In genomic region chr17:88065801-88066646, GRCm38 (mm10) we compare ENCODE assay signal across 8 mouse cellular contexts. TPM values are rescaled to one million over a fixed set of nuclear protein-coding genes. Genes with fewer than 3 reads are reported as not detected.
DNase-seq lines count a peak whose midpoint lies in the region; ATAC-seq and TF ChIP-seq lines count a peak whose summit lies in the region.

No protein-coding gene starts in this region.

- peak; percentile 82 for TF ChIP-seq POLR2A in brain, embryonic 14.5 days (IDR thresholded peaks at IDR 0.05; ENCODE audit: borderline replicate concordance, extremely low read depth, insufficient read depth, insufficient read length, poor library complexity, severe bottlenecking)
- peak; percentile 63; the same call in 1 of the 2 replicates for TF ChIP-seq POLR2A in liver, adult 2 months (IDR thresholded peaks at IDR 0.05; ENCODE audit: extremely low read depth, insufficient read depth, low read length)
- TF ChIP-seq POLR2A in myocyte (IDR thresholded peaks at IDR 0.05; ENCODE audit: insufficient read length, low read depth) = peak; percentile 85

- 1% methylated on average over 29 of the region's 57 CpGs for WGBS in heart, embryonic 11.5 days (ENCODE audit: insufficient replicate concordance)
- WGBS in kidney, embryonic 16.5 days = under 1% methylated on average over 37 of the region's 57 CpGs
- under 1% methylated on average over 46 of the region's 57 CpGs for WGBS in liver, adult 2 months

- H3K36me3 ChIP-seq in C2C12 (ENCODE audit: control insufficient read depth, insufficient read depth) (no peaks in the 10 kb centered on the region), myocyte (ENCODE audit: control insufficient read depth, insufficient read depth) (no peaks in the 10 kb centered on the region)
- H3K36me3 ChIP-seq in erythroblast, embryonic 14.5 days (ENCODE audit: control insufficient read depth) = no peaks in the 10 kb centered on the region
- no peaks in the 10 kb centered on the region for H3K36me3 ChIP-seq in heart, embryonic 11.5 days (ENCODE audit: control insufficient read depth, insufficient read depth, low read length)
- H3K36me3 ChIP-seq in kidney, embryonic 16.5 days (ENCODE audit: insufficient read depth, low read length) = no peaks in the 10 kb centered on the region
- H3K36me3 ChIP-seq in liver, adult 2 months (ENCODE audit: control insufficient read depth, insufficient read depth, low read length) = no peaks in the 10 kb centered on the region
- H3K36me3 ChIP-seq in splenic B cell, adult 2 months (ENCODE audit: control insufficient read depth, insufficient read depth, low read length, poor library complexity, severe bottlenecking) = no peaks in the 10 kb centered on the region

- peaks cover 34% of the 10 kb centered on the region for H3K79me3 ChIP-seq in C2C12 (ENCODE audit: low read depth)

- H3K27me3 ChIP-seq in C2C12 (ENCODE audit: control insufficient read depth, insufficient read depth, insufficient read length) (no peaks in the 10 kb centered on the region), myocyte (ENCODE audit: control insufficient read depth, insufficient read depth, insufficient read length) (no peaks in the 10 kb centered on the region)
- no peaks in the 10 kb centered on the region for H3K27me3 ChIP-seq in erythroblast, embryonic 14.5 days (ENCODE audit: control insufficient read depth)
- H3K27me3 ChIP-seq in heart, embryonic 11.5 days (ENCODE audit: control insufficient read depth, insufficient read depth, low read length) = no peaks in the 10 kb centered on the region
- H3K27me3 ChIP-seq in kidney, embryonic 16.5 days (ENCODE audit: insufficient read depth, low read length) = no peaks in the 10 kb centered on the region
- no peaks in the 10 kb centered on the region for H3K27me3 ChIP-seq in liver, adult 2 months (ENCODE audit: control insufficient read depth, insufficient read depth, low read length)
- H3K27me3 ChIP-seq in splenic B cell, adult 2 months (ENCODE audit: control insufficient read depth, insufficient read depth, low read length, poor library complexity, severe bottlenecking) = no peaks in the 10 kb centered on the region

- peak overlapping the region; percentile 77 for H3K4me2 ChIP-seq in heart, embryonic 11.5 days
- H3K4me2 ChIP-seq in kidney, embryonic 16.5 days (replicated peaks; ENCODE audit: low read depth, low read length) = peak overlapping the region; percentile 73
- H3K4me2 ChIP-seq in myocyte (ENCODE audit: low read depth) = peak overlapping the region; percentile 85

- H3K79me2 ChIP-seq in C2C12 (ENCODE audit: control insufficient read depth, insufficient read depth) (peaks cover 39% of the 10 kb centered on the region), myocyte (ENCODE audit: control insufficient read depth, insufficient read depth) (peaks cover 53% of the 10 kb centered on the region)
- H3K79me2 ChIP-seq in liver, adult 2 months (ENCODE audit: control insufficient read depth, insufficient read depth, low read length) = peaks cover 11% of the 10 kb centered on the region

- H3K4me1 ChIP-seq in erythroblast, embryonic 14.5 days (ENCODE audit: control insufficient read depth) = peaks cover 28% of the 10 kb centered on the region
- peaks cover 6% of the 10 kb centered on the region for H3K4me1 ChIP-seq in heart, embryonic 11.5 days (ENCODE audit: control insufficient read depth, insufficient read depth, low read length)
- H3K4me1 ChIP-seq in kidney, embryonic 16.5 days (ENCODE audit: insufficient read depth, low read length) = peaks cover 9% of the 10 kb centered on the region
- peaks cover 2% of the 10 kb centered on the region; the same call in 1 of the 2 replicates for H3K4me1 ChIP-seq in liver, adult 2 months (ENCODE audit: control insufficient read depth, insufficient read depth, low read length)

- DNase-seq in brain, embryonic 14.5 days (ENCODE audit: low read depth) = peak; percentile 99
- peak; percentile 87 for DNase-seq in liver, adult 2 months (ENCODE audit: extremely low read depth, low read depth, low spot score)
- DNase-seq in splenic B cell, adult 2 months (ENCODE audit: low read depth, low spot score) = peak; percentile 94

- peak overlapping the region; percentile 99 for H3K27ac ChIP-seq in heart, embryonic 11.5 days (ENCODE audit: low read depth, low read length)
- H3K27ac ChIP-seq in kidney, embryonic 16.5 days (ENCODE audit: low read length) = peak overlapping the region; percentile 99
- peak overlapping the region; percentile 75 for H3K27ac ChIP-seq in liver, adult 2 months (replicated peaks; ENCODE audit: insufficient read depth, low read depth, low read length)

- ATAC-seq in heart, embryonic 11.5 days (replicated peaks; ENCODE audit: insufficient number of reproducible peaks, low FRiP score, low TSS enrichment) = peak; percentile 96
- peak; percentile 98 for ATAC-seq in kidney, embryonic 16.5 days (ENCODE audit: low FRiP score, low TSS enrichment)

- H3K4me3 ChIP-seq in C2C12 (ENCODE audit: insufficient read depth, poor library complexity, severe bottlenecking) (peak overlapping the region; percentile 75), myocyte (peak overlapping the region; percentile 90)
- H3K4me3 ChIP-seq in erythroblast, embryonic 14.5 days (replicated peaks) = peak overlapping the region; percentile 94
- peak overlapping the region; percentile 99 for H3K4me3 ChIP-seq in heart, embryonic 11.5 days (ENCODE audit: low read depth, low read length)
- peak overlapping the region; percentile 100 for H3K4me3 ChIP-seq in kidney, embryonic 16.5 days (ENCODE audit: low read length)
- H3K4me3 ChIP-seq in liver, adult 2 months (ENCODE audit: insufficient read depth, low read depth, low read length) = peak overlapping the region; percentile 96

- H3K9ac ChIP-seq in heart, embryonic 11.5 days (ENCODE audit: low read depth, low read length) = peak overlapping the region; percentile 99
- H3K9ac ChIP-seq in kidney, embryonic 16.5 days (replicated peaks; ENCODE audit: low read length) = peak overlapping the region; percentile 100
- H3K9ac ChIP-seq in liver, adult 2 months (ENCODE audit: low read depth, low read length) = peak overlapping the region; percentile 97

- H3K9me3 ChIP-seq in erythroblast, embryonic 14.5 days (ENCODE audit: control insufficient read depth, low read length) = no peaks in the 10 kb centered on the region
- H3K9me3 ChIP-seq in heart, embryonic 11.5 days (replicated peaks; ENCODE audit: control insufficient read depth, low read length) = no peaks in the 10 kb centered on the region
- H3K9me3 ChIP-seq in kidney, embryonic 16.5 days (ENCODE audit: low read length) = no peaks in the 10 kb centered on the region

- TF ChIP-seq CTCF in C2C12 (IDR thresholded peaks at IDR 0.05; ENCODE audit: control insufficient read depth, insufficient read depth, insufficient read length) = no peak
- peak; percentile 59 for TF ChIP-seq CTCF in brain, embryonic 14.5 days (IDR thresholded peaks at IDR 0.05; ENCODE audit: borderline replicate concordance, extremely low read depth, insufficient read depth, insufficient read length)
- TF ChIP-seq CTCF in liver, adult 2 months (IDR thresholded peaks at IDR 0.05; ENCODE audit: low read depth, low read length) = peak; percentile 62

- H3ac ChIP-seq in C2C12 (ENCODE audit: control insufficient read depth, insufficient read length, low read depth) (peak overlapping the region; percentile 99), myocyte (ENCODE audit: control insufficient read depth, insufficient read length) (peak overlapping the region; percentile 99)

TF ChIP-seq in C2C12, 6 proteins besides CTCF, POLR2A, EP300 and RAD21:
- TF ChIP-seq CEBPB (IDR thresholded peaks at IDR 0.05; ENCODE audit: low read depth) (peak; percentile 77), MYOD1 (IDR thresholded peaks at IDR 0.05; ENCODE audit: control insufficient read depth, insufficient read length, low read depth) (no peak)
TF ChIP-seq in C2C12: peak in this region for 1.

TF ChIP-seq in myocyte, 11 proteins besides CTCF, POLR2A, EP300 and RAD21:
- TF ChIP-seq TCF3 (IDR thresholded peaks at IDR 0.05; ENCODE audit: insufficient read length, low read depth) = no peak
- TF ChIP-seq POLR2AphosphoS2 (IDR thresholded peaks at IDR 0.05; ENCODE audit: insufficient read length, low read depth) = peak; percentile 78
- peak; percentile 28 for TF ChIP-seq REST (IDR thresholded peaks at IDR 0.05; ENCODE audit: insufficient read depth, insufficient read length)
- peak; percentile 79; the same call in 1 of the 2 replicates for TF ChIP-seq CEBPB (IDR thresholded peaks at IDR 0.05; ENCODE audit: insufficient read depth, poor library complexity, severe bottlenecking)
- no peak for TF ChIP-seq E2F4 (IDR thresholded peaks at IDR 0.05; ENCODE audit: insufficient read depth)
- peak; percentile 14 for TF ChIP-seq SRF (IDR thresholded peaks at IDR 0.05; ENCODE audit: control insufficient read depth, insufficient read length, low read depth)
- peak in 1 of 3 experiments; percentile 15 for TF ChIP-seq MYOD1 (IDR thresholded peaks at IDR 0.05; ENCODE audit: control insufficient read depth in 1 of 3, insufficient read length in 2 of 3, low read depth in 2 of 3)

RNA-seq across cellular contexts. Expression of gene Fbxo11, which starts 0.9 kb away (rescaled TPM):
- polyA plus RNA-seq in C2C12 (2012; fragmentation: generic; extraction: Trizol) = 9.3 TPM
- polyA plus RNA-seq in brain, embryonic 14.5 days (2012; rRNA removed) = 81.0 and 95.2 TPM in 2 replicates
- polyA plus RNA-seq in erythroblast, embryonic 14.5 days (2012) = 0.16 and 0.17 TPM in 2 replicates
- 17.3 and 17.7 TPM in 2 replicates for polyA plus RNA-seq in heart, embryonic 11.5 days (2014; fragmentation: Nextera tagmentation; extraction: Ambion mirVana)
- 14.8 and 15.6 TPM in 2 replicates for polyA plus RNA-seq in kidney, embryonic 16.5 days (2015; fragmentation: Nextera tagmentation; extraction: Ambion mirVana)
- 16.7 and 17.1 TPM in 2 replicates for total RNA-seq in liver, adult 2 months (2014; rRNA removed)
- 5.1 and 5.9 TPM in 2 replicates for polyA plus RNA-seq in liver, adult 2 months (2012; rRNA removed)
- 15.4 TPM for polyA plus RNA-seq in myocyte (2012; fragmentation: generic; extraction: Trizol)

Comparison
In these comparisons a context has a peak if more than half of its experiments do, and no peak if none do; other contexts are left out.
1. Peak in every context shown above with its lines: DNase-seq, ATAC-seq, H3K4me3 ChIP-seq and H3K27ac ChIP-seq.